Mouse (Mus musculus) cerebellum, adult 11 months (tissue): ENCODE data around the gene D6Ertd527e.

ENCODE experiments used
- DNase-seq: peaks from one replicate; pipeline ENCODE4 v3.0.0; 2022

D6Ertd527e gene

DNA sequence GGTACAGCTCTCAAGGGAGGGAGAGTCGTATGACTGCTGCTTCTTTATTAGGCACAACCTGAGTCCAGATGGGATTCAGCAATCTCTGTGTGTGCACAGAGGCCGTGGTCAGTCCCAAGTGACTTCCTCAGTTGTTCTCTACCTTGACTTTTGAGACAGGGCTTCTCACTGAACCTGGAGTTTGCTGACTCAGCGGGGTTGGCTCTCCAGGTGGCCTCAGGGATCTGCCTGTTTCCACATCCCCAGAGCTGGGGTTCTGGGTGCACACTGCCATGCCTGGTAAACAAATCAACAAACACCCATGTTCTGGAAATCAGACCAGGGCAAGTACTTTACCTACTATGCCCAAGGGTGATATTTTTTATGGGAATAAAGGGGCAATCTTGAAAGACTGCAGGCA lies 49.3 kb downstream of the D6Ertd527e start:
- no peak for DNase-seq

DNA sequence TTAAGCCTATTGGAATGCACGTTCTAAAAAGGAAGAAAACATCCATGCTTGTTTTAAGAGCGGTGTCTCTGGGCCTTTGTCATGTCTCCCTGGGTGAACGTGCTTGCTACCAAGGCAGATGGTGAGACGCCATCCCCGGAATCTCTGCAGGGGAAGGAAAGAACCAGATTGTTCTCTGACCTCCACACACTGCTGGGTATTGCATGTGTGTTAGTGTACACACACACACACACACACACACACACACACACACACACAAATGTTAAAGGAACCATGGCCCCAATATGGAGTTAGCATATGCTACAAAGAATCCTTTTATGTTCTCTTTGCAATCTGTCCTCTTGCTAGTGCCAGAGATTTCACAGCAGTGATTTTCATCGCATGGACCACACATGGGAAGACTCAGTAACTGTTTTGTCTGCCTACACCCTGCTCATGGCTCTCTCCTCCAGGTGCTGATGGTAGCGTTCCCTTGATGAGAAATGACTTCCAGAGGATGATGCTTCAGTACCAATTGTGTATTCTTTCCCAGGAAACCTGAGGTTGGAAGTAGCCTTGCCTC lies 53.6 kb downstream of the D6Ertd527e start:
- DNase-seq: no peak

GRCm38 (mm10) chr6:87160196-87160595 lies 55.6 kb downstream of the D6Ertd527e start:
- DNase-seq: no peak

DNA sequence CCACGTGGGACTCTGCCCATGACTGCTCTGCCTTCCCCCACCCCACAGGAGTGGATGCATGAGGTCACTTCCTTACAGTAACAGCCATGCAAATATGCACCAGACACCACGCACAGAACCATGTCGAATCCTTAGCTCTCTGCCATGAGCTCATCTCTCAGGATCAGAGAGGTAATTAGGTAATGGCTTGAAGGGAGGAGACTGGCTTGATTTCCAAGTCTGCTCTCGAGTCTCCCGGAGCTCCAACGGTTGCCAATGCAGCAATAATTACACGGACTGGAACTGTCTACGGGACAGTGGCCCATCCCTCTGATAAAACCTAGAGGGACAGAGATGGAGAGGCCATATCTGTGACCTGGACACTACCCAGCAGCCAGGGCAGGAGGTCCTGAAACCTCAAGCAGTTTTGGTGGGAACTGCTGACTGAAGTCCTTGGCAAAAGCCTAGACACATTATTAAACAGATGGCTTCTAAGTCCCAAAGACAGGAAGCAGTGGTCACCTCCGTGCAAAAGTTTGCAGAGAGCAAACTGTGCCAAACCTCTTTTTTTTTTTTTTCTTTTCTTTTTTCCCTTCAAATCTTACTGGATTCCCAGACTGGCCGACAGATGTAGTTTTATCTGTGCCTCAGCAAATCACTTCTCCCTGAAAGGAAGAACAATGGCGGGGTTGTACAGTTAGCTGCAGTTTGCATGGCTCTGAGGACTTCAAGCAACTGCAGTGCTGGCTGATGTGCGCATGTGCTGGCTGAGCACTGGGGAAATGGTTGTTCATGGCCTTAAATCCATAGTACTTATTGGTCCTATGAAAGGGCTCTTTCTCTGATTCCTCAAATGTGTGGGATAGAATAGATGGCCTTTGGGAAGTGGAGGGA lies 57.1 kb downstream of the D6Ertd527e start:
- DNase-seq: no peak
